Mouse (Mus musculus): ENCODE data around the gene Abcc12. TPM values are rescaled to one million over a fixed set of nuclear protein-coding genes. Genes with fewer than 3 reads are reported as not detected.
A peak's percentile ranks its signal among the peaks of the same experiment; 100 is the strongest.

Abcc12 gene
- polyA plus RNA-seq, 1 experiment from 2014 or later, result 0.07 TPM

DNA sequence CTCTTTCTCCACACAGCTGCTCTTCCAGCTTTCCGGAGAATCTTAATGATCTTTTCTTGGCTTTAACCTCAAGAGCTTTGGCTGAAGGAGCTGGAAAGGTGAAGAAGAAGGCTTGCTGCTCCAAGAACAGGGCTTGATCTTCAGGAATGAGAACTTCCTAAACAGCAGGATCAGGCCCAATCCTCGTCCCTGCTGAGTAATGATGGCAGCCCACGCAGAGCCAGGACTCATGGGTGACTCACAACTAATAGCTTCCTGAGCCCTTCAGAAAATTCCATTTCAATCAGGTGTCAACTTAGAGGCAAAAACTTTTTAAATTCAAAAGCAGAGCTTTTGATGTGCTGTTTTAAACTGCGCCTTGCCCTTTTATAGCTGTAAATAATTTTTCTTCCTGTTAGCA lies 135.0 kb downstream of the Abcc12 start:
- ATAC-seq (ENCODE audit: insufficient number of reproducible peaks, low FRiP score, low TSS enrichment, low read depth), result no peak
- no peak overlapping the region for H3K4me3 ChIP-seq (ENCODE audit: low read depth, low read length)
- H3K36me3 ChIP-seq (ENCODE audit: control insufficient read depth, insufficient read depth, low read length), result no peaks in the 10 kb centered on the region
- peak; percentile 7 for DNase-seq (ENCODE audit: low spot score)
- 68% methylated on average over 4 of the region's 4 CpGs for WGBS
- H3K4me2 ChIP-seq (ENCODE audit: low read depth, severe bottlenecking), result no peak overlapping the region
- H3K9me3 ChIP-seq (ENCODE audit: control insufficient read depth, low read length), result no peaks in the 10 kb centered on the region
- no peak overlapping the region for H3K27ac ChIP-seq (replicated peaks; ENCODE audit: low read depth, low read length)
- no peaks in the 10 kb centered on the region for H3K4me1 ChIP-seq (ENCODE audit: control insufficient read depth, insufficient read depth, low read length)
- H3K27me3 ChIP-seq (ENCODE audit: control insufficient read depth, insufficient read depth, low read length), result no peaks in the 10 kb centered on the region
- H3K9ac ChIP-seq (ENCODE audit: low read length), result no peak overlapping the region

DNA sequence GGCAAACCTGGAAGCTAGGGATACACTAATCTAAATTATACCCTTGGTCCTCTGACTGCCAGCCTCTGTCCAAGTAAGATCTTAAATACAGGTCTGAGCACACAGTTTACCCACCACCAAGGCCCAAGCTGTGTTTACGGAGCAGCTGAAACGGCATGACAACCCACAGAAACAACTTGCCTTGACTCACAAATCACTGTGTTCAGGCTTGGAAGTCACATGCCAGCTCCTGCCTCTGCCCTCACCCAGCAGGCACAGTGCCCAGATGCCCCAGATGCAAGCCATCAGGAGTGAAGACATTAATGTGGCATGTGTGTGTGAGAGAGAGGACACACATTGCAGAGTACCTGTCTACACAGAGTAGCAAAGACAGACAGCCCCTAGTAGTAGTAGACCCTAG lies 136.7 kb downstream of the Abcc12 start:
- no peak for DNase-seq (ENCODE audit: low spot score)
- H3K4me1 ChIP-seq (ENCODE audit: control insufficient read depth, insufficient read depth, low read length), result no peaks in the 10 kb centered on the region
- H3K9ac ChIP-seq (ENCODE audit: low read length), result no peak overlapping the region
- WGBS, result 78% methylated on average over 2 of the region's 2 CpGs
- no peaks in the 10 kb centered on the region for H3K9me3 ChIP-seq (ENCODE audit: control insufficient read depth, low read length)
- no peak overlapping the region for H3K4me2 ChIP-seq (ENCODE audit: low read depth, severe bottlenecking)
- no peaks in the 10 kb centered on the region for H3K36me3 ChIP-seq (ENCODE audit: control insufficient read depth, insufficient read depth, low read length)
- H3K27ac ChIP-seq (replicated peaks; ENCODE audit: low read depth, low read length), result no peak overlapping the region
- H3K27me3 ChIP-seq (ENCODE audit: control insufficient read depth, insufficient read depth, low read length), result no peaks in the 10 kb centered on the region
- ATAC-seq (ENCODE audit: insufficient number of reproducible peaks, low FRiP score, low TSS enrichment, low read depth), result no peak
- H3K4me3 ChIP-seq (ENCODE audit: low read depth, low read length), result no peak overlapping the region

DNA sequence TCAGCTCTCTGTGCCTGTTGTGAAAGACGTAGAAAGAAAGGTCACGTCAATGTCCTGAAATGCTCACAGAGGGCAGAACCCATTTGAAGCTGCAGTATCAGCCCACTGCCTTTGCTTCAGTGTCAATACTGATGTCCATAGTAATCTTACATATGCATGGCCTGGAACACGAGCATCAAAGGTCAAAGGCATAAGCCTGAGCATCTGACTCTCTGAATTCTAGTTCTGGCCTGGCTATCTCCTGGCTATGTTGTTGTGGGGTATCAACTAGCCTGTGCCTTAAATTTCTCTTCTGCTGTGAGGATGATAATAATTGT lies 141.5 kb downstream of the Abcc12 start:
- no peaks in the 10 kb centered on the region for H3K36me3 ChIP-seq (ENCODE audit: control insufficient read depth, insufficient read depth, low read length)
- ATAC-seq (ENCODE audit: insufficient number of reproducible peaks, low FRiP score, low TSS enrichment, low read depth) (no peak), DNase-seq (ENCODE audit: low spot score) (no peak)
- no peaks in the 10 kb centered on the region for H3K9me3 ChIP-seq (ENCODE audit: control insufficient read depth, low read length)
- H3K4me2 ChIP-seq (ENCODE audit: low read depth, severe bottlenecking), result no peak overlapping the region
- no peak overlapping the region for H3K9ac ChIP-seq (ENCODE audit: low read length)
- WGBS, result 89% methylated on average over 3 of the region's 3 CpGs
- H3K27me3 ChIP-seq (ENCODE audit: control insufficient read depth, insufficient read depth, low read length), result no peaks in the 10 kb centered on the region
- H3K4me1 ChIP-seq (ENCODE audit: control insufficient read depth, insufficient read depth, low read length), result no peaks in the 10 kb centered on the region
- no peak overlapping the region for H3K27ac ChIP-seq (replicated peaks; ENCODE audit: low read depth, low read length)
- no peak overlapping the region for H3K4me3 ChIP-seq (ENCODE audit: low read depth, low read length)

DNA sequence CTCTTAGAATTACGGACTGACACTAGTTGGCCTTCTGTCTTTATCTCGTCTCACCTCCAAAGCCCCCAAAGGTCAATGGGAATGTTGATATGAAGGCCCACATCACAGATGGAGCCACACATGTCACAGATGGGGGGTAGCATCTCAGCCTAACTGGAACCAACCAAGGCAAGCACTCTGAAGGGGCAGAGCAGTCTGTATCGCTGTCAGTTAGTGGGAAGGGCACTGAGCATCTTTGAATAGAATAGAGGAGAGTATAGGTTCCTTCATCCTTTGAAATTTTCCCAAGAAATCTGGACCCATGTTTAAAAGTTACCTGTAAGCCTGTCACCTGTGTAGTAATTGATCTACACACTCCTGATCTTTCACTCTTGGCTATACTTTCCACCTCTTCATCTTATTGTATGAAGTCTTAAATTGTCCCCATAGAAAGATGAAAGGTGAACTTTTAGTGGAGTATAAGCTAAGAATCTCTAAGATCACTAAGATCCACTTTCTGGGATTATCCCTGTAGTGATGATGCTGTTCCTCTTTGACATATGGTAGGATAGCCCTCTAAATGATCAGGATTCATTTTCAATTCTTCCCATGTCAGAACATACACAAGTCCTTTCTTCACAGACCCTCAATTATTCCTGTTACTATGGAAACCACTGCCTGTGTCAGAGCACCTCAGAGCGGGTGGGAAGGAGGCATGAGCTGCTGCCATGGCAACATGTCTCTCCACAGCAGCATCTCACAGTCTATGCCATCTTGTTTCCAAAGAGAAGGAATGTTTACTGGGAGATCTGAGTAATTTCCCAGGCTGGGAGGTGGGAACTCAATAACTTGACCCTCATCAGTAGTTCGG lies 142.1 kb downstream of the Abcc12 start:
- H3K27ac ChIP-seq (replicated peaks; ENCODE audit: low read depth, low read length), result no peak overlapping the region
- no peaks in the 10 kb centered on the region for H3K9me3 ChIP-seq (ENCODE audit: control insufficient read depth, low read length)
- H3K4me3 ChIP-seq (ENCODE audit: low read depth, low read length), result no peak overlapping the region
- no peaks in the 10 kb centered on the region for H3K27me3 ChIP-seq (ENCODE audit: control insufficient read depth, insufficient read depth, low read length)
- H3K4me2 ChIP-seq (ENCODE audit: low read depth, severe bottlenecking), result no peak overlapping the region
- WGBS, result 76% methylated on average over 5 of the region's 5 CpGs
- ATAC-seq (ENCODE audit: insufficient number of reproducible peaks, low FRiP score, low TSS enrichment, low read depth), result no peak
- H3K36me3 ChIP-seq (ENCODE audit: control insufficient read depth, insufficient read depth, low read length), result no peaks in the 10 kb centered on the region
- H3K4me1 ChIP-seq (ENCODE audit: control insufficient read depth, insufficient read depth, low read length), result no peaks in the 10 kb centered on the region
- no peak overlapping the region for H3K9ac ChIP-seq (ENCODE audit: low read length)
- DNase-seq (ENCODE audit: low spot score), result no peak

DNA sequence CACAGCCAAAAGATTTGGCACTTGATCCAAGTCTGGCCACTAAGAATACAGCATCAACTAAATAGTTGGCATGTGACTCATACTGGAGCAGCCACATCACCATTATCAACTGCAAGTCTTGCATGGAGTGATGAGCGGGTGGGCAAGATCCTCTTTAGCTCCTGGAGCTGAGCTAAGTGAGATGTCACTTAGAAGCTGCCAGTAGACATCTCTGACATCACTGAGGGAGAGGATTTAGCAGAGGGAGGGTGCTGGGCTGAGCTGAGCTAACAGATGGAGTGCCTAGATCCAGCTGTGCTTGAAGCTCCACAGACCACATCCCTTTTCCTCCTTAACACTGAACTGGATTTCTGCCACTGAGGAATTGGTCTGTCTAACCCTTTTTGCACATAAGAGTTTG lies 143.1 kb downstream of the Abcc12 start:
- DNase-seq (ENCODE audit: low spot score), result no peak
- Histone ChIP-seq H3K9ac (ENCODE audit: low read length) (no peak overlapping the region), H3K27ac (replicated peaks; ENCODE audit: low read depth, low read length) (no peak overlapping the region), H3K9me3 (ENCODE audit: control insufficient read depth, low read length) (no peaks in the 10 kb centered on the region), H3K4me2 (ENCODE audit: low read depth, severe bottlenecking) (no peak overlapping the region), H3K36me3 (ENCODE audit: control insufficient read depth, insufficient read depth, low read length) (no peaks in the 10 kb centered on the region), H3K4me3 (ENCODE audit: low read depth, low read length) (no peak overlapping the region), H3K4me1 (ENCODE audit: control insufficient read depth, insufficient read depth, low read length) (no peaks in the 10 kb centered on the region), H3K27me3 (ENCODE audit: control insufficient read depth, insufficient read depth, low read length) (no peaks in the 10 kb centered on the region)
- WGBS, result 82% methylated on average over 1 of the region's 1 CpGs
- ATAC-seq (ENCODE audit: insufficient number of reproducible peaks, low FRiP score, low TSS enrichment, low read depth), result no peak

Small RNA genes within 50 kb of the gene (microRNA-seq; reads per million reads assigned to microRNA genes)
- gene Gm44348, result not detected

Other genes with a start within 250 kb of the Abcc12 start
- gene Lonp2, start 43.4 kb upstream of the Abcc12 start, polyA plus RNA-seq (2014; fragmentation: Nextera tagmentation; extraction: Ambion mirVana), result 51.0 and 51.4 TPM in 2 replicates
- gene Gm10638, start 165.0 kb upstream of the Abcc12 start, polyA plus RNA-seq (2014; fragmentation: Nextera tagmentation; extraction: Ambion mirVana), result 5.9 and 7.4 TPM in 2 replicates
- 59.8 and 61.6 TPM in 2 replicates for gene Siah1a, start 165.2 kb upstream of the Abcc12 start, polyA plus RNA-seq (2014; fragmentation: Nextera tagmentation; extraction: Ambion mirVana)

Data from limb, embryonic 11.5 days (tissue).